Mouse (Mus musculus) heart, embryonic 11.5 days (tissue): Measurements from ENCODE around the gene Ap1s3. TPM values are rescaled to one million over a fixed set of nuclear protein-coding genes. Genes with fewer than 3 reads are reported as not detected.

Experiments used
- ATAC-seq: fragments of 200-750 bp; cut with Nextera tagmentation; replicated peaks from 2 replicates; pipeline ENCODE4 v1.8.0; 2017; ENCODE audit warnings: moderate library complexity; ENCODE audit not compliant: insufficient number of reproducible peaks, low FRiP score, low TSS enrichment
- H3K27ac ChIP-seq: fragments of 300-500 bp; sonication (generic); 2 replicates; pipeline ENCODE4 v1.5.1; 2014; ENCODE audit warnings: mild to moderate bottlenecking, low read depth, low read length
- H3K27me3 ChIP-seq: fragments of 300-500 bp; sonication (generic); 2 replicates; pipeline ENCODE4 v1.6.1; 2014; ENCODE audit warnings: mild to moderate bottlenecking, low read length, mixed read lengths; ENCODE audit not compliant: control insufficient read depth, insufficient read depth
- H3K36me3 ChIP-seq: fragments of 300-500 bp; sonication (generic); 2 replicates; pipeline ENCODE4 v1.6.1; 2014; ENCODE audit warnings: mild to moderate bottlenecking, low read length, moderate library complexity, mixed read lengths; ENCODE audit not compliant: control insufficient read depth, insufficient read depth
- H3K4me1 ChIP-seq: fragments of 300-500 bp; sonication (generic); 2 replicates; pipeline ENCODE4 v1.6.1; 2014; ENCODE audit warnings: low read length; ENCODE audit not compliant: control insufficient read depth, insufficient read depth
- H3K4me2 ChIP-seq: fragments of 300-500 bp; sonication (generic); 2 replicates; pipeline ENCODE4 v1.6.1; 2014; ENCODE audit warnings: mild to moderate bottlenecking, moderate library complexity
- H3K4me3 ChIP-seq: fragments of 300-500 bp; sonication (generic); 2 replicates; pipeline ENCODE4 v1.5.1; 2014; ENCODE audit warnings: low read depth, low read length
- H3K9ac ChIP-seq: fragments of 300-500 bp; sonication (generic); 2 replicates; pipeline ENCODE4 v1.6.1; 2014; ENCODE audit warnings: mild to moderate bottlenecking, low read depth, low read length, moderate library complexity
- H3K9me3 ChIP-seq: fragments of 300-500 bp; sonication (generic); replicated peaks from 2 replicates; pipeline ENCODE4 v1.6.1; 2016; ENCODE audit warnings: low read length; ENCODE audit not compliant: control insufficient read depth
- WGBS: fragments of 180-500 bp; shearing (Covaris S2); extraction: QIAGEN DNeasy Blood & Tissue Kit; methylation state at CpG from one replicate; pipeline ENCODE4 v1.1.7; 2014; ENCODE audit not compliant: insufficient replicate concordance; 5-methylcytosine and 5-hydroxymethylcytosine counted together
- polyA plus RNA-seq: library from polyadenylated mRNA; unstranded; fragments of >200 nt; fragmentation: Nextera tagmentation; extraction: Ambion mirVana; gene quantifications from 2 replicates; pipeline ENCODE4 v1.2.1, GENCODE M21; 2014

The Ap1s3 gene
- polyA plus RNA-seq, 1 experiment from 2014 or later, result 0.30 TPM

DNA sequence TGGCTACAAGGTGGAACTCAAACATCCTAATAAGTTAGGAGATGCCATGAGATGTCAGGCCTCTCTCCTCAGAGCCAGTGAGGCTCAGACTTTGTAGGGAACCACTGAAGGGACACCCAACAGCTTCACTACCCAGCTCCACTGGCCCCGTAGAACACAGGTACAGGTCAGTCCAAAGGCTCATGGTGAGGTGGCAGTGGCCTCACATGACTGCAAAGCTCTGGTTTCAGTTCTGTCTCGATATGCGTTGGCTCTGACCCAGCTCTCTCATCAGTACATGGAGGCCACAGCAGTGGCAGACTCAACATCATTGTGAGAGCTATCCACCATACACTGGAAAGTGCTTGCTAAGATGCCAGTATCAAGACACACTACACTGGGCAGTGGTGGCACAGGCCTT lies 9.0 kb upstream of the Ap1s3 start:
- no peak for ATAC-seq
- WGBS, result 81% methylated on average over 3 of the region's 3 CpGs

DNA sequence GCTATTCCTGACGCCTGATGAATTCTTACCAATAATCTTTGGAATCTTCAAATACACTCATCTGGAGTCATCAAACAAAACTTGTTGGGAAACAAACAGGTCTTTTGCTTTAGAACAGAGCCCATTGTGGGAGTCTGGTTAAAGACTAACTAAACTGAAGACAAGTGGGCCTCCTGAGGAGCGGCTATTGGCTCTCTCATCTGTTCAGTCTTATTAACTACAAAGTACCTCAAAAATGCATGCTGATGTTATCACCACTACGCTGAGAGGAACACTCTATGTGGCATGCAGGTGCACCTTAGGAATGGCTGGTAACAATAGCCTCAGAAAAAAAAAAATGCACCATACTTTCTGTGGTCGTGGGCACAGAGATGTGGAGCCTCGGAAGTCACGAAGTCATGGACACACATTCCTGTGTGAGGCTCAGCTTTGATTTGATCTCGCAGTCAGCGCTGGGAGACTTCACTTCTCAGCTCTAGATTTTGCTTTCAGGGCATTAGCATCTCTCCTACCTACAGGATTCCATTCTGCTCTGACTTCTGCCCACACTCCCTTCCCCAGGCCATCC lies 6.4 kb upstream of the Ap1s3 start:
- H3K9ac ChIP-seq, result no peak overlapping the region
- WGBS, result 73% methylated on average over 8 of the region's 8 CpGs
- peaks cover 7% of the 10 kb centered on the region for H3K27me3 ChIP-seq
- ATAC-seq, result no peak
- no peaks in the 10 kb centered on the region for H3K36me3 ChIP-seq
- H3K9me3 ChIP-seq, result no peaks in the 10 kb centered on the region
- no peak overlapping the region for H3K4me2 ChIP-seq
- H3K27ac ChIP-seq, result no peak overlapping the region
- H3K4me1 ChIP-seq, result no peaks in the 10 kb centered on the region
- no peak overlapping the region for H3K4me3 ChIP-seq

More for the DNA sequence above, 9.0 kb upstream of the Ap1s3 start:
- H3K9me3 ChIP-seq, result no peaks in the 10 kb centered on the region
- H3K4me3 ChIP-seq, result no peak overlapping the region
- no peaks in the 10 kb centered on the region for H3K36me3 ChIP-seq
- H3K9ac ChIP-seq, result no peak overlapping the region
- no peak overlapping the region for H3K4me2 ChIP-seq
- H3K27me3 ChIP-seq, result no peaks in the 10 kb centered on the region
- H3K4me1 ChIP-seq, result no peaks in the 10 kb centered on the region
- no peak overlapping the region for H3K27ac ChIP-seq

DNA sequence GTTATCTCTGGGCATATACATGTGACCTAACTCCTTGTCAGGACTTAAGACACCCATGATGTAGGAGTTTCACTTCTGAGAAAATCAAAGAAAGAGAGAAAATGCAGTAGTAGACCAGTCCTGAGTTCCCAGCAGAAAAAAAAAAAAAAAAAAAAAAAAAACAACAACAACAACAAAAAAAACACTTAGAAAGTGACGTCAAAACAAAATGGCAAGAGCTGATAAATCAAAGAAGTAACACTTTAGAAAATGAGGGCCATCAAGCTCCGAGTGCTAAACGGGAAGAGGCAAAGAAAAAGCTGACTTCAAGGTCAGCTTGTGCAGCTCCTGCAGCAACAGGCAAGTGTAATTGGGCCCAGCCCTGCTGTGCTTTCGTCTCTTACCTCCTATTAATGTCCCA lies 3.9 kb upstream of the Ap1s3 start:
- peaks cover 28% of the 10 kb centered on the region for H3K27me3 ChIP-seq
- no peaks in the 10 kb centered on the region for H3K36me3 ChIP-seq
- no peak overlapping the region for H3K4me3 ChIP-seq
- WGBS, result 55% methylated on average over 4 of the region's 4 CpGs
- no peak overlapping the region for H3K9ac ChIP-seq
- no peaks in the 10 kb centered on the region for H3K4me1 ChIP-seq
- no peak overlapping the region for H3K4me2 ChIP-seq
- no peaks in the 10 kb centered on the region for H3K9me3 ChIP-seq
- H3K27ac ChIP-seq, result no peak overlapping the region
- no peak for ATAC-seq

DNA sequence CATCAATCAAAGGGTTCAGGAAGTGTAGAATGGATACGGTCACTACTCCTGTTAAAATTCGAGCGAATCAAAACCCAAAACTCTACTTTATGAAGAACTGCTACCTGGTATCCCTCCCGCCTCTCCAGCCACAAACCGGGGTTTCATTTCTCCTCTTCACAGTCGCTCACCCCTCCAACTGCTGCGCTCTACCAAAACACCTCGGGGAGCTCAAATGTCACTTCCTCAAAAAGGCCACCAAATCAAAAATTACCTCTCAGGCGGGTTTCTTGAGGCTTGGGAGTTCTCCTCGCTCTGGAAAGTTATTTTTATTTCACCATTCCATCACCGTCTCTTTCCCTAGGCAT lies 603 bp downstream of the Ap1s3 start:
- Histone ChIP-seq H3K27me3 (peaks cover 28% of the 10 kb centered on the region), H3K4me2 (peak overlapping the region; percentile 83), H3K4me3 (peak overlapping the region; percentile 56), H3K36me3 (no peaks in the 10 kb centered on the region), H3K9ac (peak overlapping the region; percentile 50; the same call in 1 of the 2 replicates), H3K4me1 (no peaks in the 10 kb centered on the region), H3K9me3 (no peaks in the 10 kb centered on the region), H3K27ac (no peak overlapping the region)
- 2% methylated on average over 11 of the region's 11 CpGs for WGBS
- no peak for ATAC-seq

DNA sequence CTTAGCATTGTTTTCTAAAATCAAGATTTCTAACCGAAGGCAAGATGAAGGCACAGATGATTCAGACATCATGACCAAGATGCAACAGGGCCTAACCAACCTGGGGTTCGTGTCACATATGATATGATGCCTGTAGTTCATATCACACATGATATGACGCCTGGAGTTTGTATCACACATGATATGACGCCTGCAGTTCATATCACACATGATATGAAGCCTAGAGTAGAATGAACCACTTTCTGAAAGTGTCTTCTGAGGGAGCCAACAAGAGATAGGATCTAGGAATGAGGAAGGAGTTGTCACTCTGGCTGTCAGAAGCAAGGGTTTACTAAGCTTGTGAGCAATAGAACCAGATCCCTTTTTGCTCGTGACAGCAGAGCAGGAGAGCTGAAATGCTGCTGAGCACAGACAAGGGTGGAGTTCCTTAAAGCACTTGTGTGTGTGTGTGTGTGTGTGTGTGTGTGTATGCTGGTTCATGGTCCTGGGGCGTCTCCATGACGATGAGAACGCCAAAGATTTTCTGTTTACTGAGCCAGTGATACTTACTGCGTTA lies 2.3 kb downstream of the Ap1s3 start:
- Histone ChIP-seq H3K27me3 (peaks cover 28% of the 10 kb centered on the region), H3K4me1 (no peaks in the 10 kb centered on the region), H3K4me2 (no peak overlapping the region), H3K9ac (no peak overlapping the region), H3K9me3 (no peaks in the 10 kb centered on the region), H3K4me3 (no peak overlapping the region), H3K36me3 (no peaks in the 10 kb centered on the region), H3K27ac (no peak overlapping the region)
- 75% methylated on average over 9 of the region's 9 CpGs for WGBS
- ATAC-seq, result no peak

DNA sequence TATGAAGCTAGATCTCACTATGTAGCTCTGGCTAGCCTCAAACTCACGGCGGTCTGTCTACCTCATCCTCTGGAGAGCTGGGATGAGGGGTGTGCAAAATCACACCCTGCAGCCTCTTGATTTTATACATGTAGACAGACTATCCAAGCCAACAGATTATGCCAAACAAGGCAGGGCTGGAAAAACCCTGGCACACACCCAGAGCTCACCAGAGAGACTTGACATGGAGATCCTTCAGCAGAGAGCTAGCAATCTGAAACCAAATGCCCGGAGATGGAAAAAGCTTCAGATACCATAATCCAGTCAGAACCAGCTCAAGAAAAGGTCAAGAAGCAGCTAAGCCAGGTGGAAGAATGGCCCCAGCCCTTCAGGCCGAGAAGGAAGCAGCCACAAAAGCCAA lies 6.9 kb downstream of the Ap1s3 start:
- no peak overlapping the region for H3K27ac ChIP-seq
- H3K9ac ChIP-seq, result no peak overlapping the region
- no peaks in the 10 kb centered on the region for H3K36me3 ChIP-seq
- ATAC-seq, result no peak
- no peak overlapping the region for H3K4me2 ChIP-seq
- no peaks in the 10 kb centered on the region for H3K27me3 ChIP-seq
- no peaks in the 10 kb centered on the region for H3K4me1 ChIP-seq
- no peak overlapping the region for H3K4me3 ChIP-seq
- H3K9me3 ChIP-seq, result no peaks in the 10 kb centered on the region
- 83% methylated on average over 4 of the region's 4 CpGs for WGBS

DNA sequence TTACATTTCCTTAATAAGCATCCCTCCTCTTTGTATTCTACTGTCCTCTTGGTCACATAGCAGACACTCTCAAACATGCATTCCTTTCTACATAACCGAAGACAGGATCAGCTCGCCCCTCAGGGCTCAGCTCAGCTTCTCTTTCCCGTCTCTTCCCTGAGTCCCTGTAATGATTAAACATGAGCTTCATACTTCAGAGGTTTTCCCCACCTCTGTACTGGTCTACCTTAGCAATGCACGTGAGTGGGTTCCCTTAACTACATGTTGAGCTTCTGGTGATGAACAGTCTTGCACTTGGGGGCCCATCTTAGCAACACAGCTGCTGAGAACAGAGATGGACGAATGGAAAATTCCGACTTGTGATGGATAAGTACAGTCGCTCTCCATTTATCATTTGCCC lies 12.2 kb downstream of the Ap1s3 start:
- Histone ChIP-seq H3K27ac (no peak overlapping the region), H3K4me1 (no peaks in the 10 kb centered on the region), H3K36me3 (no peaks in the 10 kb centered on the region), H3K4me2 (no peak overlapping the region), H3K4me3 (no peak overlapping the region), H3K9ac (no peak overlapping the region), H3K9me3 (no peaks in the 10 kb centered on the region), H3K27me3 (no peaks in the 10 kb centered on the region)
- WGBS, result 72% methylated on average over 7 of the region's 7 CpGs
- no peak for ATAC-seq

DNA sequence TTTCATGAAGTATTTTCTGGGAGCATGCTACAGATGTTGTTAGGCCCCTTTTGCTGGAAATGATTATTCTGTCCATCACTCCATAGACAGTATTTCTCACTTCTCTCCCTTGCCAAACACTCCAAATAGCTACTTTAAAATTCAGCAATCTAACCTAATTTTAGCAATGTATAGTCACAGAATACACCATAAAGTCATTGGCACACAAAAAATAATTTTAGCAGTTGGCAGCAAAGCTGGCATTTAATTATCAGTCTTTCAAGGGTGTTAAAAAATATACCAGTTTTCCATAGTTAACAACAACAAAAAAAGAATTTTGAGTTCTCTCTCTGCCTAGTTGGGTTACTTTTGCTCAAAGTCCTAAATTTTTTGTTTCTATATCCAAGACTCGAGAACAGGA lies 14.4 kb downstream of the Ap1s3 start:
- Histone ChIP-seq H3K9ac (no peak overlapping the region), H3K36me3 (no peaks in the 10 kb centered on the region), H3K27ac (no peak overlapping the region), H3K4me2 (no peak overlapping the region), H3K4me1 (no peaks in the 10 kb centered on the region), H3K9me3 (no peaks in the 10 kb centered on the region), H3K4me3 (no peak overlapping the region), H3K27me3 (no peaks in the 10 kb centered on the region)
- ATAC-seq, result no peak
- 71% methylated on average over 1 of the region's 1 CpGs for WGBS

DNA sequence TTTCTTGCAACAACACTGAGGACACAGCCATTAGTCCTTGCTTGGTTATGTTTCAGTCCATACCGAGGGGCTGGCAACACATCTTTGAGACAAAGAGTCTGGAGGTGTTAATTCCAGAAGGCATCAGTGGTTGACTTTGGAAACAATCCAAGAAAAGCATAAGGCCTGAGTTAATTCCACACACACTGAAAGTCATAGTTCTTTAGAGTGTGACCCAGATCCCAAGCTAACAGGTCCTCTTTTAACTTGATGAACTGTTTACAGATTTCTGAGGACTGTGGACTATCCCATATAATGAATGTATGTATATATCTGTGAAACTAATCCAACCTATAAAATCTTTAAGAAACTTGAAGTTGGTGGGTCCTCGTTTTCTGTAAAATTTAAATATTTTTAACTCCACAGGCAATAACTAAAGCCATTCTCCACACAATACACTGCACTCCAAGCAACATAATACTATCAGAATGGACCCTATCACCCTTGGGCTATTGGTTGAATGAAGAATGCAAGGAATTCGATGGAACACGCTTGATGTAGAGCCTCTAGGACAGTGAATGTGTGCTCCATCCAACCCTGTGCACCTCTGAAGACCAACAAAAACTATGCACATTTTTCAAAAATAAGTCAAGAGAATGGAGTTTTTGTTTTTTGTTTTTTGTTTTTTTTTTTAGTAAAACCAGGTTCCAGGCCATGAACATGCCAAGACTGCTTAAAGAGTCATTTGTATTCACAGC lies 15.8 kb downstream of the Ap1s3 start:
- Histone ChIP-seq H3K9ac (no peak overlapping the region), H3K27ac (no peak overlapping the region), H3K9me3 (no peaks in the 10 kb centered on the region), H3K27me3 (no peaks in the 10 kb centered on the region), H3K4me1 (no peaks in the 10 kb centered on the region), H3K36me3 (no peaks in the 10 kb centered on the region), H3K4me2 (no peak overlapping the region), H3K4me3 (no peak overlapping the region)
- WGBS, result 55% methylated on average over 4 of the region's 4 CpGs
- no peak for ATAC-seq
